Mouse (Mus musculus) forebrain, embryonic 15.5 days (tissue): ENCODE results near the gene Arpc1a. TPM values are rescaled to one million over a fixed set of nuclear protein-coding genes. Genes with fewer than 3 reads are reported as not detected.
"Not testable (repeated sequence)": the region's sequence is repeated elsewhere in the genome, so short reads cannot be mapped to it uniquely, and the experiment has no call there.

Experiments
- ATAC-seq: fragments of 200-750 bp; cut with Nextera tagmentation; replicated peaks from 2 replicates; pipeline ENCODE4 v1.8.0; 2017; ENCODE audit warnings: mild to moderate bottlenecking, moderate TSS enrichment, moderate library complexity
- H3K27ac ChIP-seq: fragments of 300-500 bp; sonication (generic); replicated peaks from 2 replicates; pipeline ENCODE4 v1.5.1; 2015; ENCODE audit warnings: mild to moderate bottlenecking, inconsistent platforms
- H3K27me3 ChIP-seq: fragments of 300-500 bp; sonication (generic); 2 replicates; pipeline ENCODE4 v1.6.1; 2015; ENCODE audit warnings: inconsistent platforms
- H3K36me3 ChIP-seq: fragments of 300-500 bp; sonication (generic); 2 replicates; pipeline ENCODE4 v1.6.1; 2015; ENCODE audit warnings: mild to moderate bottlenecking, inconsistent platforms
- H3K4me1 ChIP-seq: fragments of 300-500 bp; sonication (generic); 2 replicates; pipeline ENCODE4 v1.6.1; 2015; ENCODE audit warnings: inconsistent platforms
- H3K4me2 ChIP-seq: fragments of 300-500 bp; sonication (generic); replicated peaks from 2 replicates; pipeline ENCODE4 v1.6.1; 2015; ENCODE audit warnings: mild to moderate bottlenecking, inconsistent platforms
- H3K4me3 ChIP-seq: fragments of 300-500 bp; sonication (generic); 2 replicates; pipeline ENCODE4 v1.5.1; 2015; ENCODE audit warnings: mild to moderate bottlenecking, inconsistent platforms
- H3K9ac ChIP-seq: fragments of 300-500 bp; sonication (generic); replicated peaks from 2 replicates; pipeline ENCODE4 v1.6.1; 2015; ENCODE audit warnings: mild to moderate bottlenecking, inconsistent platforms
- H3K9me3 ChIP-seq: fragments of 300-500 bp; sonication (generic); 2 replicates; pipeline ENCODE4 v1.6.1; 2016; ENCODE audit warnings: inconsistent platforms
- WGBS: fragments of 180-500 bp; shearing (Covaris S2); methylation state at CpG from one replicate; pipeline ENCODE4 v1.1.7; 2015; ENCODE audit warnings: mixed read lengths; 5-methylcytosine and 5-hydroxymethylcytosine counted together
- polyA plus RNA-seq: library from polyadenylated mRNA; unstranded; fragments of >200 nt; fragmentation: Nextera tagmentation; extraction: Ambion mirVana; gene quantifications from 2 replicates; pipeline ENCODE4 v1.2.1, GENCODE M21; 2015

The Arpc1a gene
- polyA plus RNA-seq, 1 experiment from 2014 or later = 258 TPM

DNA sequence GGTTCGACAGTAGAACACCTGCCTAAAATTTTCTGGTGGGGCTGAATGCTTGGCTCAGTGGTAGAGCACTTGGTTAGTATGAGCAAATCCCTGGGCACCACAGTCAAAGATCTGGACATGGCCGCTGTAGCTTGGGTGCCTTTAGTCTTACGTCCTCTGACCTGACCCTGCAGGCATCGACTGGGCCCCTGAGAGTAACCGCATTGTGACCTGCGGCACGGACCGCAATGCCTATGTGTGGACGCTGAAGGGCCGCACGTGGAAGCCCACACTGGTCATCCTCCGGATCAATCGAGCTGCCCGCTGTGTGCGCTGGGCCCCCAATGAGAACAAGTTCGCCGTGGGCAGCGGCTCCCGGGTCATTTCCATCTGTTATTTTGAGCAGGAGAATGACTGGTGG is 39.8 kb downstream of the Arpc1a start:
- peaks cover 25% of the 10 kb centered on the region; the same call in 1 of the 2 replicates for H3K36me3 ChIP-seq
- no peak overlapping the region for H3K4me2 ChIP-seq
- no peaks in the 10 kb centered on the region for H3K4me1 ChIP-seq
- no peak overlapping the region for H3K9ac ChIP-seq
- H3K27me3 ChIP-seq = no peaks in the 10 kb centered on the region
- H3K27ac ChIP-seq = no peak overlapping the region
- no peak for ATAC-seq
- no peak overlapping the region for H3K4me3 ChIP-seq
- H3K9me3 ChIP-seq = no peaks in the 10 kb centered on the region
- 96% methylated on average over 19 of the region's 19 CpGs for WGBS

DNA sequence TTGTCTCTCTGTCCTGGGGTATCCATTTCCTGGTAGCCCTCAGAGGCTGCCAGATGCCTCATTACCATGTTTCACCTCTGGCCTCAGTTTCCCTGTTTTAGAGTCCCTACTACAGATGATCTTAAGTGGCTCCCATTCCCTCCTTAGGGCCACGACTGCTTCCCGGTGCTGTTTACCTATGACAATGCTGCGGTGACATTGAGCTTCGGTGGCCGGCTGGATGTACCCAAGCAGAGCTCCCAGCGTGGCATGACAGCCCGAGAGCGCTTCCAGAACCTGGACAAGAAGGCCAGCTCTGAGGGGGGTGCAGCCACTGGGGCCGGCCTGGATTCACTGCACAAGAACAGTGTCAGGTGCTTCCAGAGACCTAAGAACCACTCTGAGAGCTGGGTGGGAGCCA is 43.0 kb downstream of the Arpc1a start:
- no peak overlapping the region for H3K4me3 ChIP-seq
- H3K27ac ChIP-seq = no peak overlapping the region
- 92% methylated on average over 9 of the region's 9 CpGs for WGBS
- peaks cover 52% of the 10 kb centered on the region for H3K36me3 ChIP-seq
- no peaks in the 10 kb centered on the region for H3K27me3 ChIP-seq
- H3K9ac ChIP-seq = no peak overlapping the region
- H3K4me2 ChIP-seq = no peak overlapping the region
- H3K4me1 ChIP-seq = no peaks in the 10 kb centered on the region
- H3K9me3 ChIP-seq = no peaks in the 10 kb centered on the region
- ATAC-seq = no peak

DNA sequence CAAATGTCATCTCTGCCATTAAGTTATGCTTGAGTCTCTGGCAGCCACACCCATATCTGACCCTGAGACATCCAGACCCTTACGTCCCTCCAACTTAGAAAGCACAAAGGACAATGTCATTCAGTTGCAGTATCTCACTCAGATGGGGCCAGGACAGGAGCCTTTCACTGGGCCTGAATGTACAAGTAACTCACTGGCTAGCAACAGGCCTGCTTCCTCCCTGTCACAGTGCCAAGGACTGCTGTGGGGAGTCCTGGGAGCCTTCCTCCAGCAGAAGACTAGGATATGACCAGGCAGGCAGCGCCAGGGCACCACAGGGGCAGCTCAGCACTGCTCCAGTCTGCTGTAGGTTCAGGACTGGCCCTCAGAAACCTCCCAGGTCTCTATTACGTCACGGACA is 45.5 kb downstream of the Arpc1a start:
- ATAC-seq = no peak
- Histone ChIP-seq H3K27ac (no peak overlapping the region), H3K9ac (no peak overlapping the region), H3K27me3 (no peaks in the 10 kb centered on the region), H3K4me1 (no peaks in the 10 kb centered on the region), H3K4me3 (no peak overlapping the region), H3K4me2 (no peak overlapping the region), H3K9me3 (no peaks in the 10 kb centered on the region), H3K36me3 (peaks cover 78% of the 10 kb centered on the region)
- 95% methylated on average over 4 of the region's 4 CpGs for WGBS

DNA sequence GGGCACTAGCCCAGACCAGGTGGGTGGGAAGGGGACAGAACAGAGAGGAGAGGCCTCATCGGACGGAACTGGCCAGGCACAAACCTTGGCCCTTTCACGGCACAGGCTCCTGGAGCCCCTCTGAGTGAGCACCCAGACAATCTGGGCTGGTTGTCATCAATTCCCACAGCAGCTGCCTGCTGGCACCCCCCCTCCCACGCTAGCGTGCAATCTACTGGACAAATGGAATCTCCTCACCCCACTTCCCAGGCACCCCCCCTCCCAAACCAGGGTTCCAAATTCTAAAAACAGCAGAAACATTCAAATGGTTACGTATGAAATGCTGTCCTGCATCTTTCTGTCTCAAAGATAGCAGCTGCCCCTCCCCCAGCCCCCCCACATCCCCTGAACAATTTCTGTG is 46.1 kb downstream of the Arpc1a start:
- H3K4me3 ChIP-seq, H3K4me1 ChIP-seq, H3K9ac ChIP-seq, H3K9me3 ChIP-seq, H3K4me2 ChIP-seq, ATAC-seq, H3K27ac ChIP-seq, H3K27me3 ChIP-seq: not testable (repeated sequence)
- 95% methylated on average over 4 of the region's 6 CpGs for WGBS
- H3K36me3 ChIP-seq = peaks cover 80% of the 10 kb centered on the region

DNA sequence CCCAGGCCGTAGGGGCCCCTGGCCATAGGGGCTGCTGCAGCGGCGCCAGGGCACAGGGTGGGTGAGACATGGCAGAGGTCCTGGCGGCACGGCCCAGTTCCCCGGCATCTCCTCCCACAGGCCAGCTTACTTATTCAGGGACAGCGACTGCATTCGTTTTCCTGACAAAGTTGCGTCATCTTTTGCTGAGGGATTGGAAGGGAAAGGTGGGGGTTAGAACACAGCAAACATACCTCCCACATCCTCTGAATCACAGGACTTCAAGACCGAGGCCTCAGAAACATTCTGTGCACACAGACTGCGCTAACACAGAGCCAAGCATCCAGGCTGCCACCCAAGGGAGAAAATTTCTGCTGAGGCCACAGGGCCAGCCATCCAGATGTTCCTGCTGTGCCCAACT is 46.6 kb downstream of the Arpc1a start:
- H3K4me3 ChIP-seq = no peak overlapping the region
- no peak overlapping the region for H3K9ac ChIP-seq
- H3K4me1 ChIP-seq = no peaks in the 10 kb centered on the region
- ATAC-seq = no peak
- H3K4me2 ChIP-seq = no peak overlapping the region
- 92% methylated on average over 11 of the region's 11 CpGs for WGBS
- H3K9me3 ChIP-seq = no peaks in the 10 kb centered on the region
- peaks cover 80% of the 10 kb centered on the region for H3K36me3 ChIP-seq
- no peak overlapping the region for H3K27ac ChIP-seq
- no peaks in the 10 kb centered on the region for H3K27me3 ChIP-seq

DNA sequence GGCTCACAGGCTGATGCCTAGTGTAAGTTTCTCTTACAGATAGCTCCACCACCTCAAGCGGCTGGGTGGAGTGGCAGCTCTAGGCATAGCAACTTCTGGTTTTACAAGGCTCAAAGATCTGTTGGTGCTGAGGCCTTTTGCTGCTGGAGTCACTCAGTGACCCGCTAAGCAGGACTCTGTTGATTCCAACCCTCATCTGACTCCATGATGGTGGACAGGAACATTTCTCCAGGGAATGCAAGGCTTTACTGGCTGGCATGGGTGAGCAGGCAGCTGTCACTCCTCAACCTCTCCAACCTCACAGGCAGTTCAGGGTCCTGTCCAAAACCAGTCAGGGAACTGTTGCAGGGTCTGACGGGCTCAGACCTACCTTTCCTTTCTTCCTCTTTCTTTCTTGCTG is 47.4 kb downstream of the Arpc1a start:
- no peak for ATAC-seq
- Histone ChIP-seq H3K9ac (no peak overlapping the region), H3K27me3 (no peaks in the 10 kb centered on the region), H3K36me3 (peaks cover 79% of the 10 kb centered on the region), H3K27ac (no peak overlapping the region), H3K4me2 (no peak overlapping the region), H3K4me1 (no peaks in the 10 kb centered on the region), H3K4me3 (no peak overlapping the region), H3K9me3 (no peaks in the 10 kb centered on the region)
- WGBS = 93% methylated on average over 3 of the region's 3 CpGs

DNA sequence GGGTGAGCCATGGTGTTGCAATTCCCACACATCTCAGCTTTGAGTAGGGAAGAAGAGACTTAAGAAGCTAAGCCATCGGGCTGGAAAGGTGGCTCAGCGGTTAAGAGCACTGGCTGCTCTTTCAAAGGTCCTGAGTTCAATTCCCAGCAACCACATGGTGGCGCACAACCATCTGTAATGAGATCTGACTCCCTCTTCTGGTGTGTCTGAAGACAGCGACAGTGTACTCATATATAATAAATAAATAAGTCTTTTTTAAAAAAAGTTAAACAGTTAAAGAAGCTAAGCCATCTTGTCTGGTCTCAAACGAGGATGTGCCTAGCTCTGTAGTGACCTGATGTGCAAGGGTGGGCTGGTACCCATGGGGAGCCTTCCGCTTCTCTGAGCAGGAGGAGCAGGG is 49.6 kb downstream of the Arpc1a start:
- ATAC-seq, H3K9me3 ChIP-seq, H3K9ac ChIP-seq, H3K27me3 ChIP-seq, H3K4me1 ChIP-seq, H3K27ac ChIP-seq, H3K4me3 ChIP-seq, H3K4me2 ChIP-seq: not testable (repeated sequence)
- H3K36me3 ChIP-seq = peaks cover 77% of the 10 kb centered on the region
- 88% methylated on average over 6 of the region's 6 CpGs for WGBS

DNA sequence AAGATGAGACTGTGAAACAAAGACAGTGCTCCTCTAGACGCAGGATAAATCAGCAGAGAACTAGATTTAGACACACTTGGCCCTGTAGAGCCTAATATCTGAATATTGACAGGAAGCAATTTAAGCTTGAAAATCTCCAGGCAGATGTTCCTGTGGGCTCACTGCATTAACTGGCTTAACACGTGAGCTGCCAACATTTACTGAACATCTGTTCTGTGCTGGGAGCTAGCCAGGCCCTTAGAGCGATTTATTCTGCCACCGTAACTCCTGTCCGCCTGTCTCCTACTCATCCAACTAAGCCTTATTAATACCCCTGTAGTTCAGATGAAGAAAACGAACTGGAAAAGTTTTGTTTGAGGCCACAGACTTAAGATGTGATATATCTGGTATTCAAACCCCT is 55.2 kb downstream of the Arpc1a start:
- H3K4me1 ChIP-seq = peaks cover 28% of the 10 kb centered on the region
- H3K4me2 ChIP-seq = peak overlapping the region; percentile 75
- no peak overlapping the region for H3K27ac ChIP-seq
- H3K4me3 ChIP-seq = peak overlapping the region; percentile 81
- no peak for ATAC-seq
- peak overlapping the region; percentile 76 for H3K9ac ChIP-seq
- no peaks in the 10 kb centered on the region for H3K9me3 ChIP-seq
- 10% methylated on average over 6 of the region's 6 CpGs for WGBS
- H3K36me3 ChIP-seq = peaks cover 47% of the 10 kb centered on the region
- no peaks in the 10 kb centered on the region for H3K27me3 ChIP-seq

DNA sequence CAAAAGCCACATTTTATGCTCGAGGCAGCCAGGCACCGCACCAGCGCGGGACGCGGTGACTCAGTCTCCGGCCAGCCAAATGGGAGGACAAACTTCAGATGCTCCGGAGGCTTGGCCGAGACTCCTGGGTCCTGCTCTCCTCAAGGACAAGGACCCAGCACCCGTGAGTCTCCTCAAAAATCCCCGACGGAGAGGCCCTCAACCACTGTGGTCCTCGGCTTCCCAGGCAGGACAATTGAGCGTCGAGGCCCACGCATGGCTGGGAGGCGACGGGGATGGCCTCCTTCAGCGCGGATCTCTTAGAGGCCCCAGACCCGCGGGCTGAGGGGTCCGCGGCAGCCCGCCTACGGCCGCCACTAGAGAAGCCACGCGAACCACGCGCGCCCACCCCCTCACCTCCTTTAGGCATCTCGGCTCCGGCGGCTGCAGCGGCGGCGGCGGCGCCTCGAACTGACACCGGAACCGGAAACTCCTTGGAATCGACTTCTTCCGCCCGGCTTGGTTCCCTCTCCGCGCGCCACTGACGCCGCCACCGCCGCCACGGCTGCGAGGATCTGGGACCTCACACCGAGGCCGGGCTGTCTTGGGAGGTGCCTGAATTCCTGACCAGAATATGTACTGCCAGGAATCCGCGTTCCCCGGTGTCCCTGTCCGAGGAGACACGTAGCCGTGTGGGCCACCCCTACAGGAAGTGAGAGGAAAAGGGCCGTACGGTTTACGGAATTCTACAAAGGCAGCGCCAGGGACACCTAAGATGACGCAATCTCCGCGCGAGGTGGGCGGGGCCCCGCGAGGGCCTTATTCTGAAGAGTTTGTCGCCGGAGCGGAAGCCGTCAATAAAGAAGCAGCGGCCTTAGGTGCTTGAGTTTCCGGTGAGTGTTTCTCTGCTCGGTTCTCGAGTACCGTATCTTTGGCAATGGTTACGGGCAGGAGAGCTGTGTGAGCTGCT is 56.2 kb downstream of the Arpc1a start, which contains the start of the genes Pdap1 and Bud31:
Gene Pdap1, minus strand, starts transcription at position 668 of the 949 bp plus-strand sequence.
Gene Bud31, plus strand, starts transcription at position 792 of the 949 bp plus-strand sequence.
- Histone ChIP-seq H3K36me3 (peaks cover 46% of the 10 kb centered on the region), H3K4me1 (peaks cover 28% of the 10 kb centered on the region), H3K9me3 (no peaks in the 10 kb centered on the region), H3K27ac (peak within 1 kb of the TSS; percentile 94), H3K4me3 (peak within 1 kb of the TSS; percentile 81), H3K4me2 (peak within 1 kb of the TSS; percentile 75), H3K27me3 (no peaks in the 10 kb centered on the region), H3K9ac (peak within 1 kb of the TSS; percentile 76)
- peak; percentile 96 for ATAC-seq
- under 1% methylated on average over 83 of the region's 84 CpGs for WGBS

DNA sequence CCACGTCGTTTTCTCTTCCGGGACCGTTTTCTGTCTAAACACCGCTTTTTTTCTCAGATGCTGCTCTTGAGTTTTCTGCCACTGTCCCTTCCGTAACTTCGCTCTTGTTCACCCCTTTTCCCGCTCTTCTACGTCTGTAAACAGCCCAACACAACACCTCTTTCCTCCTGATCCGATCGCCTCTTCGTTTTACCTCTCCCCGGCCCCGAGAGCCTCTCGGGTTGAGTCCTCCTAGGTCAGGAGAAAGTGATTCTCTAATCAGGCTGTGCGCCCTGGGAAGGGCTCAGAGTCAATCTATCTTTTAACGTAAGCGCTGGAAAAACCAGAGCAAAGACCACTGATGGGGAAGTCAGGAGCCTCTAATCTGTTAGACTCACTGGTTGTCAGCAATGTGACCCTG is 57.0 kb downstream of the Arpc1a start:
- Histone ChIP-seq H3K4me2 (peak overlapping the region; percentile 75), H3K9ac (peak overlapping the region; percentile 76), H3K9me3 (no peaks in the 10 kb centered on the region), H3K36me3 (peaks cover 48% of the 10 kb centered on the region), H3K4me3 (peak overlapping the region; percentile 81), H3K27me3 (no peaks in the 10 kb centered on the region), H3K27ac (peak overlapping the region; percentile 94), H3K4me1 (peaks cover 28% of the 10 kb centered on the region)
- ATAC-seq = no peak
- WGBS = under 1% methylated on average over 18 of the region's 18 CpGs

DNA sequence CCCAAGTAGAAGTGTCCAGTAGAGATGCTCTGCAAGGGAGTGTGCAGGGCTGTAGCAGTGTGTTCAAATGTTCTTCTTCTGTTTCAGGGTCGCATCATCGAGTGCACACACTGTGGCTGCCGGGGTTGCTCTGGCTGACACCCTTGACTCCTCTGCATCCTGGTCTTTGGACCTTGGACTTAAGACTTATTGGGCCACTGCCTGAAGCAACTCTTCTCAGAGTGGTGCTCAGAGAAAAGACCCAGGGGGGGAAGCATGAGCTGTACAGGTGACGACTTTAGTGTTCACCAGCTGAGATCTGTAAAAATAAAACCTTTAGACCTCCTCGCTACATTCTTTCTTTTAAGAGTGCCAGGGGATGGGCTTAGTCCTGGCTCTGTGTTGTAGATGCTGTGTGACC is 64.1 kb downstream of the Arpc1a start:
- no peak overlapping the region for H3K4me3 ChIP-seq
- no peaks in the 10 kb centered on the region for H3K4me1 ChIP-seq
- H3K27me3 ChIP-seq = no peaks in the 10 kb centered on the region
- peaks cover 97% of the 10 kb centered on the region for H3K36me3 ChIP-seq
- ATAC-seq = no peak
- no peak overlapping the region for H3K9ac ChIP-seq
- H3K27ac ChIP-seq = no peak overlapping the region
- WGBS = 92% methylated on average over 5 of the region's 5 CpGs
- H3K4me2 ChIP-seq = no peak overlapping the region
- H3K9me3 ChIP-seq = no peaks in the 10 kb centered on the region

DNA sequence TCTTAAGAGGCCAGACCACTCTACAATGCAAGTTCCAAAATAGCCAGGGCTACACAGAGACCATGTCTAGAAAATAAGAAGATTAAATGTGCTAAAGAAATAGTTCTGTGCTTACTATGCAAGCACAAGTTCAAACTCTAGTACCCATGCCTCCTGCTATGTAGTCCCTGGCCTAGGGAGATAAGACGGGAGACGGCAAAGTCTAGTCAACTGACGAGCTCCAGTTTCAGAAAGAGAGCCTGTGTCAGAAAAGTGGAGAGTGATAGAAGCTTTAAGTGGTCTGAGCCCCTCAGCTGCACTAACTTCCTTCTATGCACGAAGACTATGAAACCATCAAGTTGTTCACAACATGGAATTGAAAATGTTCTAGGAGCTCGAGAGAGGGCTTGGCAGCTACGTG is 65.7 kb downstream of the Arpc1a start:
- ATAC-seq = no peak
- H3K27ac ChIP-seq = no peak overlapping the region
- no peak overlapping the region for H3K4me3 ChIP-seq
- peaks cover 97% of the 10 kb centered on the region for H3K36me3 ChIP-seq
- H3K4me1 ChIP-seq = no peaks in the 10 kb centered on the region
- H3K9me3 ChIP-seq = no peaks in the 10 kb centered on the region
- 91% methylated on average over 6 of the region's 6 CpGs for WGBS
- no peak overlapping the region for H3K4me2 ChIP-seq
- H3K9ac ChIP-seq = no peak overlapping the region
- no peaks in the 10 kb centered on the region for H3K27me3 ChIP-seq
